Mouse (Mus musculus): Measurements from ENCODE around the gene Lin54.

Lin54 gene

GRCm38 (mm10) chr5:100500458-100500961 is at the start of gene Lin54:
Lin54 (minus strand) TSS chr5:100500639.
- peak; percentile 89 for DNase-seq

- no peak for DNase-seq
These were observed 49.7 kb upstream of the Lin54 start for GRCm38 (mm10) chr5:100550151-100550550.

- DNase-seq = no peak
These were observed 48.9 kb upstream of the Lin54 start for GRCm38 (mm10) chr5:100549311-100549710.

- no peak for DNase-seq
These were observed 47.8 kb upstream of the Lin54 start for GRCm38 (mm10) chr5:100548236-100548635.

DNA sequence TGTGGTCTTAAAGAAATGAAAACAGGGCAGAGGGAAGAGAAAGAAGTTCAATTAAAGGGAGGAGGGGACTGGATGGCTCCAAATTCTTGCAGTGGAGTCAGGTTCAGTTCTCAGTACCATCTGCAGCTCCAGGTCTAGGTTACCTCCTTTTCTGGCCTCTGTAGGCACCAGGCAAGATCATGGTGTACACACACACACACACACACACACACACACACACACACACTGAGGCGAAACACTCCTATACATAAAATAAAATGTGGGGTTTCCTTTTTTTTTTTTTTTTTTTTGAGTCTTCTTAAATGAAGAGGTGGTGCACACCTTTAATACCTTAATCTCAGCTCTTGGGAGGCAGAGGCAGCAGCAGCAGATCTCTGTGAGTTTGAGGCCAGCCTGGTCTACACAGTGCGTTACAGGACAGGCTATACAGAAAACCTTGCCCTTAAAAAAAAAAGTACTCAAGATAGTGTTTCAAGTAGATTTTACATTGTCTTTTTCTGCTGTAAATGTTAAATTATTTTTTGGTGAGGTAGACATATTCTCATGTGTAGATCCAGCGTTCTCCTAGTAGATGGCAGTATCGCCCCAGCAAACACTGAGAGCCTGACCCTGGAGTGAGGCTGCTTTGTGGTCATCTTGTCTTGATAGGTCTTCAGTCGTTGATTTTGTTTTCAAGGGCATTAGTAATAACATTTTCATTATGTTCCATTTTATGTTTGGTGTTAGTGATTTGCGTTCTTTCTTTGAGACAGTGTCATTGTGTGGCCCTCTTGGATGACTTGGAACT is 46.0 kb upstream of the Lin54 start:
- peak; percentile 18 for DNase-seq

DNA sequence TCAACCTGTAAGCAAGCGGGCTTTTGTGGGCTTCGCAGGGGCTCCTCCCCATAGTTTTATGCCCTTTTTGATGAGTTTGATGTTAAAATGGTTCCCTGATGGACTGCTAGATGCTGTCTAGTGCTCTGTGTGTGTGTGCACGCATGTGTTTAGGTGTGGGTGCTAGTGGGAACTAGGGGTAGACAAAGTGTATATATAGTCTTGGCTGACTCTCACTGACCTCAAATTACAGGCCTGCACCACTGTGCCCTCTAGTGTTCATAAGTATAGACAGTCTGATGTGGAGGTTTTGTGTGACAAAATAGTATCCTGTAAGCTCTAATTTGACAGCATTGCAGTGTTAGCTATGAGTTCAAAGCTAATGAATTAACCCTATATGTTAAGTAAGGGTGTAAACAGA is 36.2 kb upstream of the Lin54 start:
- no peak for DNase-seq

DNA sequence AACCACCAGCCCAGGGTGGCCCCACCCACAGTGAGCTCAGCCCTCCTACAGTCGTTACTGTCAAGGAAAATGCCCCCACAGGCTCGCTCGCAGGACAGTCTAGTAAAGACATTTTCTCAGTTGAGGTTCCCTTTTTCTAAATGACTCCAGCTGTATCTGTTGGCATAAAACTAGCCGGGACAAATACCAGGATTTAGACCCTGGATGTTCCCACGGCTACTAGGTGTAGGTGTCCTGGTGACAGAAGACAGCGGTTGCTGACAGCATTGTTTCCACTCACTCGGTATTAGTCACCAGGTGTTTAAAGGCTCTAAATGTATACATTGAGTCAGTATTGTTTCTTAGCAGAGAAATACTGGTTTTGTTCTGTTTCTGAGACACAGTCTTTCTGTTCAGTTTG is 35.4 kb upstream of the Lin54 start:
- DNase-seq = no peak

GRCm38 (mm10) chr5:100526164-100526563 is 25.7 kb upstream of the Lin54 start:
- no peak for DNase-seq

- no peak for DNase-seq
These were observed 25.2 kb upstream of the Lin54 start for GRCm38 (mm10) chr5:100525620-100526019.

DNA sequence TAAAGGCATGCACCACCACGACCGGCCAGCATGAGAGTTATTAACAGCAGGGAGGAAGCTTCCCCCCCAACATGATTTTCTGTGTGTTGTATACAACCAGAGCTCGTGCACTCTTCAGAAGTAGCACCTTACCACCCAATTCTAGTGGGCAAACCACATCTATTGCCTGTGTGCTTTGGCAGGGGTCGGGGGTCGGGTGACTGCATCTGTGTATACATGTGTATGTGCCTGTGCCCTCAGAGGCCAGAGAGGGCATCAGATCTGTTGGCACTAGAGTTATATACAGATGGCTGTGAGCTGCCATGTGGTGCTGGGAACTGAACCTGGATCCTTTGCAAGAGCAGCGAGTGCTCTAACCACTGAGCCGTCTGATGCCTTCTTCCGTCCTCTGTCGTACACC is 24.5 kb upstream of the Lin54 start:
- DNase-seq = no peak

DNA sequence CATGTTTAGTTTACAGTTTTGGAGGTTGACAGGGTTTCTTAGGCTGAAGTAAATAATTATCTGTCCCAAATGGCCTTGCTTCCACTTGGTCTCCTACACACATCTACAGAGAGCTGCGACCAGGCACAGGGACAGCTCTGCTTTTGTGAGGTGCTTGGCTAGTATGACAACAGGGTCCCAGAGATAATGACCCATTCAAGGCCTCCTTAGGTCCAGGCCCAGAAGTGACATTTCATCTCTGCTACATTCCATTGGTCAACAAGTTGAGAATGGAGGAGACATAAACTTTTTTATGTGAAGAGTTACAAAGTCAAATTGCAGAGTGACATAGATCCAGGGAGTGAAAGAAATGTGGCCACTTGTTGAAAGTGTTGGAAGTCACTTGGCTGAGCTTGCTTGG is 22.9 kb upstream of the Lin54 start:
- DNase-seq = no peak

- DNase-seq = no peak
These were observed 19.8 kb upstream of the Lin54 start for GRCm38 (mm10) chr5:100520223-100520622.

DNA sequence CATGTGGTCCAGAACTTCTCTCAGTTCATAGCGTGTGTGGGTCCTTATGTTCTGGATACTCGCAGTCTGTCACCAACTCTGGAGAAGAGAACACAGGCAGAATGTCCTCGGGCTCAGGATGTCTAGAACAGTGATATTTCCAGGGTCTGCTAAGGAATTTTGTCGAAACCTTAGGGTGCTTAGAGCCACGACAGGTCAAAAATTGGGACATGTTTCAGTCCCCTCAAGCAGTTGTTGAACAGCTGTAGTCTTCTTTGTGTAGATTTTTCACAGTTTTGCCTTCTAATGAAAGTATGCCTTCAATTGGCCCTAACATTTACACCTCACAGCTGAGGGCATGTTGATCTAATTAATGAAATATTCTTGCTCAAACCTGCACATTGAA is 18.6 kb upstream of the Lin54 start:
- DNase-seq = no peak

GRCm38 (mm10) chr5:100518049-100519026 is 17.9 kb upstream of the Lin54 start, which contains the start of gene Cops4:
Cops4 (plus strand) TSS chr5:100518309.
- DNase-seq = peak; percentile 95

- DNase-seq = no peak
These were observed 12.1 kb upstream of the Lin54 start for GRCm38 (mm10) chr5:100512576-100512975.

DNA sequence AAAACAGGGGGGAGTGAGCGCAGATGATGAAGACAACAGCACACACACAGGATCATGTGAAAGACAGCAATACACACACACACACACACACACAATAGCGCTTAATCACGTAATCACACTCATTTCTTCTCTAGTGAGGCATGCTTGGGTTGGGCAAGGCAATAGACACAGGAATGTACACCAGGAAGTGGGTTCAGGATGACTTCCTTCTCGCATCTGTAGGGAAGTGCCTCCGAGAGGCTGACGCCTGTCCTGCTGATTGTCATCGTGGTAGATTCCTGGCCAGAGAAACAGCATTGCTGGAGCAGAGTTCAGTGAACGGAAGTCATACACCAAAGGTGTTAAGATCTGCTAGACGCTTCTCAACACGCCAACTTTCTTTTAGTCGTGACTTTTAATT is 8.8 kb upstream of the Lin54 start:
- no peak for DNase-seq

- DNase-seq = no peak
These were observed 828 bp upstream of the Lin54 start for GRCm38 (mm10) chr5:100501267-100501666.

GRCm38 (mm10) chr5:100499831-100500304 is 571 bp downstream of the Lin54 start:
- peak; percentile 50 for DNase-seq

DNA sequence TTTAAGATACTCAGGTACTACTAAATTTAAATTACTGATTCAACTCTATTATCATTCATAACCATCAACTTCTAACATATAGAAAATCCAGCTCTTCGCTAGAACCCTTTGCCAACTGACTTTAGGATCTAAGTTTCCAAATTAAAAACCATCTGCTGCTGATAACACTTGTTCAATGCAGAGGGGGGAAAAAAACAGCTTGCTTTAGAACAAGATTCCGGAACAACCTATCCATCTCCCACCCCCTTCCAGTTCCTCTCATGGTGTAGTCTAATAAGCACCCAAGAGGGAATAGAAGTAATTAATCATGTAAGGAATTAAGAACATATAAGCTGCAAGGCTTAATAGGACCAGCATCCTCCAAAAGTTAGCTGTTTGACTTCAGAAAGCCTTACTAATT is 1.2 kb downstream of the Lin54 start:
- no peak for DNase-seq

DNA sequence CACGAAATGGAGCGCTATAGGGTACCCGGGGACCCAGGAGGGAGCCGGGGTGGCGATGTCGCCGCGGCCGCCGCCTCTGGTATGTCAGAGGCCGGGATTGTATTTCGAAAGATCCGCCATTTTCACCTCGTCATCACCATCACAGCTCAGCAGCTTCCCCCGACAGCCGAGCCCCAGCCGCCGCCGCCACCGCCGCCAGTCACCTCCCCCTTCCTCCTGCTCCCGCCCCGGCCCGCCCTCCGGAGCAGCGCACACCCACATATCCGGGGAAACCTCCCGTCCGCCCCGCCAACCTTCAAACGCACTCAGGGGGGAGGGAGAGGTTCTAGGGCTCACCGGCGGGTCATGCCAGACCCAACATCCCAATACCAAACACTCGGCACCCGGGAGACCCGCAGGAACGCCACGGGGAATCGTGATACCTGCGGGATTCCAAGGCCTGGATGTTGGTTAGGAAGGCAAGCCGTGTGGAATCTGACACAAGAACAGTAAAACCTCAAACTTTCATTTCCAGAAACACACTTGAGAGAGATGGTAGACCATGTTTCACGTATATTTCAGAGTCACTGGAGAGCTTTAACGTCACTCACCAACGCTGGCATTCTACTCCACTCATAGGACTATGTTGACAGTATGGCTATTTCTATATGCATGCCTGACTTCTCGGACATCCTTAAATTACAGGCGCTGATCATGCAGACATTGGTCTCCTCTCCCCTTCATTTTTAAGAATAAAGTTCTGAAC is 1.8 kb downstream of the Lin54 start:
- peak; percentile 73 for DNase-seq

GRCm38 (mm10) chr5:100491704-100492103 is 8.7 kb downstream of the Lin54 start:
- DNase-seq = no peak

DNA sequence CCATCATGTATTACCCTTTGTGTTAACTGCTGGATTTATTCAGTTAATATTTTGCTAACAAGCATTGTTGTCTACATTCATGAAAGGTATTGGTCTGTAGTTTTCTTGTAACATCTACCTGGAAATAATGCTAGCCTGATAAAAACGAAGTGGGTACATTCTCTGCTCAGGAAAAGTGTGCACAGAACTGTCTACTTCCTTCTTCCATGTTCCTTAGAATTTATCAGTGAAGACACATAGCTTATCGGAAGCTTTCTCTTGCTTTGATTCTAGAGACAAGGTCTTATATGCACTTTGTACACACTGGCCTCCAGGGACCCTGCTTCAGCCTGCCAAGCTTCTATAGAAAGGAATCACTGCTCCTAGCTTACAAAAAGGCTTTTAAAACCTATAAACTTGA is 11.1 kb downstream of the Lin54 start:
- no peak for DNase-seq

GRCm38 (mm10) chr5:100488231-100488630 is 12.2 kb downstream of the Lin54 start:
- no peak for DNase-seq
